Mouse (Mus musculus) CD8-positive naive resting alpha-beta T cell, adult 2 months (primary cell): Measurements from ENCODE around the gene Schip1.

Experiments used
- DNase-seq, 2 experiments: peaks; one replicate each; pipeline ENCODE4 v3.0.0; 2022; ENCODE audit warnings: low read depth in 2 of 2, low spot score in 2 of 2

The Schip1 gene

DNA sequence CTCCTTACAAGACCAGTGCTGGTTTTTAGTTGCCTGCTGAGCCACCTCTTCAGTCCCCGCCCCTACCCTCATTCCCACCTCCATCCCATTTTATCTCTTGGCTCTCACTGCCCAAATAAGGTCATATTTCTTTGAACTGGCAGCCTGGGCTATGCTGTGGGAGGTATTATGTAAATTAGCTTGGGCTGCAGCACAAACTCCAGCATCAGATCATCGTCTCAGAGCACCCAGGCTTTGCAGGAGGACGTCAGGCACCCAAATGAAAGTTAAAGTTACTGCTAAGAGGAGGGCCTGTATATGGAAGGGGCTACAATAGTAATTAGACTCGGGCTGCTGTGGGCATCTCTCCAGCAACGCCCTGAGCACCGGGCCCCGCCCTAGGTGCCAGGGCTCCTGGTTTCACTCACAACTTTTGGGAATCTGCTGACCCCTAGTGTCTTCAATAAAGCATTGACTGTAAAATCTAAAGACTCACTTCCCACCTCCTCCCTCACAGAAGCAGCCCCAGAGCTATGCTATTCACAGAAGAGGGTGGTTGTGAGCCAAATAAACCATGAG, 478.4 kb downstream of the Schip1 start:
- DNase-seq, result no peak

DNA sequence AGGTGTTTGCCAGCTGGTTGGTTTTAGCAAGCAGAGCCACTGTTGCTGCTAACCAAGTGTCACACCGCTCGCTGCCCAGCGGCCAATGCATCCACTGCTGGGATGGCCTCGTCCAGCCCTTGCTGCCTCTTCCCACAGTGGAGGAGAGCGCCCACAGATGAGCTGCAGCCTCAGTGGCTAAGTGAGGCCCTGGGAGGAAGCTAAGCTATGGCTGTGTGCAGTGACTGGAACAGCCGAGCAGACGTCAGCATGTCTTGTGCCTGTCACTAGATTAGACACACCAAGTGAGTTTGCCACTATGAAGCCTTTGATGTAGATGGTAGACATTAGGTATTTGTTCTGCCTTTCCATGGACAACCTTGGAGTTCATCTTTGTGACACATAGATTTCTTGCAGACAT, 480.2 kb downstream of the Schip1 start:
- DNase-seq, result no peak

DNA sequence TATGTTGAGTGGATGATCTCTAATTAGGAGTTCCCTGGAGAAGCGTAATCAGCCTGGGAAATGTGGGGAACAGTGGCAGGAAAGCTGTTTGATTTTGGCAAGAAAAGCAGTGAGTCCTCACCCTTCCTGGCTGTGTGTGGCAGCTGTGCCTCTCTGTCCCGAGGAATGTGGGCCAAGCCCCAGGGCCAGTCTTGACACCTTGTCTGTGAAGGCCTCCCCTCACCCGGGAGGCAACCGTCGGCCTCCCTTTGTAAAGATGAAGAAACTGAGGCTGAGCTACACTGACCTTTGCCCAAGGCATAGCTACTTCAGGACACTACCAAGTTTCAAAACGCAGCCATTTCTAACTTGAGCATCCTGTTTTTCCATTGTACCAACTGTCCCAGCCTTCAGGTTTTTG, 481.3 kb downstream of the Schip1 start:
- DNase-seq, result no peak

DNA sequence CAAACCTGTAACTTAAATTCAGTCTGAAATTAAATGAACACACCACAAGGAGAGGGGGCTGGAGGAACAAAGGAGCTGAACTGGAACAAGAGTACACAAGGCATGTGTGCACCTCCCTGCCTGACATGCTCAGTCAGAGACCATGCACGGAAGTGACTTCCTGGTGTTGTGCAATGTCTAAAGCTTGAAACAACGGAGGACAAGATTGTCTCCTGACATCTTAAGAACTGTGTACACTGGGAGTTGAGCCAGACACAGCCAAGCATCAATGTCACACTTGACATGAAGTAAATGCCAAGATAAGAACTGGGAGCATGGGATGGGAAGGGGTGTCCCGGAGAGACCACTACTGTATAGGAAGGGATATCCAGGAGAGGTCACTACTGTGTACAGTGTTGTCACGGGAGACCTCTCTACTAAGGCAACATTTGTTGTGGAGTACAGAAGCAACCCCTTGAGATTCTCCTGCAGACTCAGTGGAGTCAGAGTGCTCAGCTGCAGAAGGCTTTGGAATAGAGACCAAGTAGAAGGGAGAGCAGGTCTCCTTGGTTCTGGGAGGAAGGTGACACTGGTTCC, 490.6 kb downstream of the Schip1 start:
- DNase-seq, result no peak

DNA sequence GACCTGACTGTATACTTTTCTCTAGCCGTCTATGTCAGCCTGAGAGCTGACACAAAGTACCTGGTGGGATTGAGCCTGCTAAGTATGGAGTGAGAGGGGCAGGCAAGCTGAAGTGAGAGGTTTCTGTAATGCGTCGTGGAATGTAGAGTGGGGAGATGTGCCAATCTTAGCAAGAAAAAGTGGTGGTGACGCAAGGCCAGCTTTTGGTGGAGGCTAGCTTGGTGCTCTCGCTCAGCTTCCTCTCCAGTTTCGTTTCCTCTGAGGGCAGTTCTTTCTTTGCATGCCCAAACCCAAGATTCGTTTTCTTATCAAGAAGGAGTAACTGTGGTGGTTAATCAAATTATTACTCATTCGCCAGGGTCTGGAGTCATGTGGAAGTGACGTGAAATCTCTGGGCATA, 492.3 kb downstream of the Schip1 start:
- DNase-seq, result no peak

DNA sequence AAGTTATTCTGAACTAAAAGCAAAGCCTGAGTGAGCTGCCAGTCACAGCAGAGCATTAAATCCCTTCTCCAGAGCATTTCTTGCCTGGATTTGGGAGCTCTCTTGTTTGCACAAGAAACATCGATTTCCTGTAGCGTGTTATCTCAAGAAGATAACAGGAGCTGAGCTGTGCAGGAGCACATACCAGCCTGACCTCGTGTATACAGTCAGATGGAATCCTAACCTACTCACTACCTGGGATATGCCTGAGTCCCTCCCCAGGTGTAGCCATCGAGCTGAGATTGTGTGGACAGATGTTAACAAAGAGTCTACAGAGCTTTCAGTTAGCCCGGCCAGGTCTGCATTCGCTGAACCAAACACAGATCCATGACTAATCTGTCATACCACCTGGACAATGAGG, 494.1 kb downstream of the Schip1 start:
- no peak for DNase-seq

DNA sequence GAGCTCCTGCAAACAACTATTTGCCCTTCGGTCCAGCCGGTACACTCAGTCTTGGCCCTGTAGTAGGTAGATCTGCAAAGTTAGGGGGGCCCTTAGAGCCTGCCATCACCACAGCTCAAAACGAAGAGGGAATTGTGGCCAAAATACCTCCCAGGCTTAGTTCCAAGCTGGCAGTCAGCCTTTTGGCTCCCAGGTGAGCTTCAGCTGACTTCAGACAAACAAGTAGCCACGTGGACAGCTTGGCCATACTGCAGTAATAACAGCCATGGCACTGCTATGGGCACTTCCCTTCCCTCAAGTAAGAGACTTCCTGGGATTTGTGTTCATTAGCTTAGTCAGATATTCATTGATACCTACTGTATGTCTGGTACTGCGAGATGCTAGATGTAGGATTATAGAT, 495.5 kb downstream of the Schip1 start:
- no peak for DNase-seq

DNA sequence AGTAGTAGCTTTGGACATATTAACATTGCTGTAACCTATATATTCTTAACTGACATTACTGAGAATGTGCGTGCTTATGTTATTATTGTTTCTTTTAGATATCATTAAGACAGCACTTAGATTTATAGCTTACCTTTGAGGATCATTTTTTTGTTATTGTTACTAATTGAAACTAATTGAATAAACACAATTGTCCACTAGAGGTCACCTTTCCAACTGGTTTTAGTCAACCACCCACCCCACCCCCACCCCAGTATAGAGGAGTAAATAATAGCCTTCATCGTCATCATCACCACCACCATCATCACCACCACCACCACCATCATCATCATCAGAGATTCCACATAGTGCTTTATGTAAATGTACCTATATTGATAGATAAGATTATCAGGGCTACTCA, 498.2 kb downstream of the Schip1 start:
- DNase-seq, result no peak

DNA sequence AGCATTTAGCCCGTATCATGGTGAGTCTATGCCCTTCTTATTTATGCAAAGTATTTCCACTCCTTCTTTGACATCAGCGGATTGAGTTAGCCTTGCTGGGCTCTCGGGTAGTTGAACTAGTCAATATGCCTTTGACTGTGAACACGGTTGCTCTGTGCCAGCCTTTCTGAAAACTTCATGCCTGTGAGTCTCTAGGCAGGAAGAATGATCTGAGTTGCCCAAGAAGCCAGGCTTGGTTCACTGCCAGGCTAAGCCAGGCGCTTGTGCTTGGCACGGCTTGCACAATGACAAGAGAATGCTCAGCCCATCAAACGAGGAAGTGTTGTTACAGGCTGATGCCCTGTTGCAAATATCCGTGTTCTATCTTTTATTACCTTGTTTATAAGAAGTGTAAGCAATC, 499.3 kb downstream of the Schip1 start:
- no peak for DNase-seq

DNA sequence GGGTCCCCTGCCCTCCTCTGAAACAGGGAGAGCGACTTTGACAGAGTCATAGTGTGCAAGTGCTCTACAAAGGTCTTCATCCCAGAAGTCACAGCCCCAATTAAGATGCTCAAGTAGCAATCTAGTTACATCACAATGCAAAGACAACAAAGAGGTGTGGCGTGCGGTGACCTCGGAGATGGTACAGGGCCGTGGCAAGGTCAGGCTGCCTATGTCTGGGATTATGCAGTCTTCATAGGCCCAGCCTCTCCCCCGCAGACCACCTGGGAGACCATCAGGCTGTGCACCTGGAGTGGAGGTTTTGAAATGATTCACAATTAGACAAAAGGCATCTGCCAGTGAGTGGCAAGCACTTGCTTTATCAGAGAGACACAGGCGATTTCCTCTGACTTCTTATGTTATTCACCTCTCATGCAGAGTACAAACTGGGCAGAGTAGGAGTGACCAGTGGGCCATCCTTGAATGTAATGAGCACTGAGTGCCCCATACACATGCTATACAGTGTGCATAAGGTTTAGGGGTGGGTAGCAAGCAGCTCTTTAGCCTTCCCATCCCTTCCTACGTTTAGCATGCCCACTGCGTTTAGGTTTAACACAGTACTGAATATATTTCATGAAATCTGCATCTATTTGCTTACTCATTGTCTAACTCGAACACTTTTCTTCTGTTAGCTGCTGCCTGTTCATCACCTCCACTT, 500.5 kb downstream of the Schip1 start:
- DNase-seq, result no peak

DNA sequence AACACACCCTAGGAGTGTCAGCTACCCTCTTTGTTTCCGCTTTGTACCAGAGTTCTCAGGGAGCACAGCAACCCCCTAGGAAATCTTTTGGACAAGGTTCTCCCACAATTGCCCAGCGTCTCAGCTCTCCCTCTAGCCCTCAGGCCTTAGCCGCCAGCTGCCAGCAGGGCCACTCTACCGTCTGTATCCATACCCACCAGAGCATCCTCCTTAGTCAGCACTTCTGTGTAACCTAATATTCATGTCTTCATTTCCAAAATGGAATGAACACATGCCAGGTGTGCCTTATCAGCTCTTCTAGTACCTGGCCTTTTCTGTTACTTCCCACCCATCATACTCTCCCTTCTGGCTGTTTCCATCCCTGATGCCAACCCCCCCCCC, 501.1 kb downstream of the Schip1 start:
- no peak for DNase-seq

DNA sequence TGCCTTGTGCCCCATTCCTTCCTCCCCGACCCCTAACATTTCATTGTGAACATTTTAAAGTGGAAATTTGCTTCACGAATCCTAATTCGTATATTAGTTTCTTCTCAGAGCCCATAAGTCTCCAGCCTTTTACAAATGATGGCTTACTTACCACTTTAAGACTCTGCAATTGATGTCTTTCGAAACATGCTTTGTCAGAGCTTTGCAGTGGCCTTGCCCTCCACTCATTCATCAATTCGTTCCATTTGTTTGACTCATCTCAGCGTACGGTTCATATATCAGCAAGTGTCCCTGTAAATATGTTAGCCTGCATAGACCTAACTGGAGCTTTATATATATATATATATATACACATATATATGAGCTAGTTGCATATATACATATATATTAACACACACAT, 503.0 kb downstream of the Schip1 start:
- no peak for DNase-seq

DNA sequence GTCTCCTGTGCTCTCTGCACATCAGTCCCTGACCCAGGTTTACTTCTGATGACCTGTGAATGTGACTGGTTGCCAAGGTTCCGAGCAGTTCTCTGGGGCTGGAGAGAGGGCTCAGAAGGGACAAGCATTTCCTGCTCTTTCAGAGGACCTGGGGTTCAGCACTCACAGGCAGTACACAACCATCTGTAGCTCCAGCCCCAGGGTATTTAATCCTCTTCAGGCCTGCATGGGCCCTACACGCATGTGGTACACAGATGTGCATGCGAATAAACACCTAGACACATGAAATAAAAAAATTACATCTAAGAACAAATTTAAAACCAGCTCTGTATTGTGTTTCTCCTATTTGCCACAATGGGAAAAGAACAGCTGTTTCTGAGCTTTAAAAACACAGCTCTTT, 503.5 kb downstream of the Schip1 start:
- DNase-seq, result no peak

DNA sequence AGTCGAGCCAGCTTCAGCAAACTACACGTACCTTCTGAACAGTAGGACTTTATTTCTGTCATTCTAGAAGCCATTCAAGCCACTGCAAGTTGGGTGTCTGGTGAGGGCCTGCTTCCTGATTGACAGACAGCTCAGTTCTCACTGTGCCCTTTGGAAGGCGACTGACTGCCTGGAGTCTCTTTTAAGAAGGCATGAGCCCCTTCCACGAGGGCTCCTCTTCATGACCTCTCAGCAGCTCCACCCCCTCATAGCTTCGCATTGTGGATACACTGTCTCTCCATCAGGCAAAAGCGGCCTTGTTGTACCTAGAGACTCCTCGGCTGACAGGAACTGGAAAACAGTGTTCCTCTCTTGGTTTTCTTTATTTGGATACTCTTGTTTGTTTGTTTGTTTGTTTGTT, 504.1 kb downstream of the Schip1 start:
- no peak for DNase-seq

DNA sequence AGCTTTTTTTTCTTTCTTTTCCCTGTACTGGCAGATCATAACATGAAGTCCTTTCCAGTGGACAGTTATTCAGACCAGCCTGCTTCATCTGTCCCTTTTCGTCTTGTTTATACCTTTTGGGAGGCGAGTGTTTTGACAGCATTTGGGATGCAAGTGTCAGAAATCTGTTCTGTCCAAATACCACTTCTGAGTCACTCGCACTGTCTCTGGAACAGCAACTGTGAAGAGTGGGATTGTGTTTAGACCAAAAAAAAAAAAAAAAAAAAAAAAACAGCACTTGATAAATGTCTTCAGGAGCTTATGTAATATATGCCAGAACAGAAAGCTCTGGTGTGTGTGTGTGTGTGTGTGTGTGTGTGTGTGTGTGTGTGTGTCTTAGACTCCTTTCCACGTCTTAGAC, 505.7 kb downstream of the Schip1 start:
- no peak for DNase-seq

DNA sequence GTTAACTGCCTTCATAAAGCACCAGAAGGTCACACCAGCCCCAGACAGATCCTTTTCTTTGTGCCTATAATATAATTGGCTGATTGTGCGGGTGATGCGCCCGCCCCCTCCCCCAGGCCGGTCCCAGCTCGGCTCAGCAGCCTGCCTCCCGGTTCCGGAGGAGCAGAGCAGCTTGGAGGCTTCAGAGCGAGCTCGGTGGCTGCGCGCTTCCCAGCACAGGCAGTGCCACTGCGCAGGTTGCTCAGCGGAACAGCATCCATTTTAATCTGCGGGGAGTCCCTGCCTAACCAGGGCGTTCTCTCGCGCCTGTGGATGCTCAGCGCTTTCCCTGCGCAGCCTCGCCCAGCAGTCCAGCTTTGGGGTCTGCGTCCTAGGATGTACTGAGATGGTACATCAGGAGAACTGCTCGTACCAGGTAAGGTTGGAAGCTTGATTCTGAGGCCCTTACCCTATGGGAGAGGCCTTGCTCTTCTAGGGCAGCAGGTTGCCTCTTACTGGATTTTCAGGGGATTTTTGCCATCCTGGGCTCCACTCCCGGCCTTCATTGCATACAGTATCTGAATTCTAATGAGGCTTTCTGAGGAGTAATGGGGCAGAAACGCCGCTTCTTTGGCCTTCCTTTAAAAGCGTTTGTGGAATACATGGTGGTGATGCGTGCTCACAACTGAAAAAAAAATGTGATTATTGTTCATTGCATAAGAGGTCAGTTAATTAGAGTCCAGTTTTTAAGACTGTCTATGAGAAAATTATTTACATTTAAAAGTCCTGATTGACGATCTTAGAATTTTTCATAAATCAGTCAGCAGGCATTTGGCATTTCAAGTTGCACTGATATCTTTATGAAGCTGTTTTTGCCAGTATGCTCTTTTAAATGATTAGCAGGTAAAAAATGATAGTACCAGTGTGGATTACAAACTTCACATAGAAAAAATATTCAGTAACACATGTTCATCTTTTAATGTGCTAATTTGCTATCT, 507.9 kb downstream of the Schip1 start:
- no peak for DNase-seq

DNA sequence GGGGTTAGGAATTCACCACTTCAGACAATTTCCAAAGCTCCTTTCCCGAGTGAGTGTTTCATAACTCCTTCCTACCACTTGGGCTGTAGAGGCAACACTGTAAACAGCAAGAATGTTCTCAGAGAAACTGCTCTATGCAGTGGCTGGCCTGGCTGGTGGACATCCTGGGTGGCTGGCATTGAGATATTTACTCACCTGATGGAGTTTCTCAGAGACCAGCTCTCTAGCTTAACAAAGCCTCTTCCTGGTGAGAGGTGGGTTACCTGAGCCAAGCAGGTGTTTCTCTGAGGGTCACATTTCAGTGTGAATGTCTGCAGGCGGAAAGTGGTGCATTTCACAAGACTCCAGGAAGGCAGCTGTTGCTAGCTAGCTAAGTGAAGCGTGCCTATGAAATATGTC, 508.6 kb downstream of the Schip1 start:
- no peak for DNase-seq

DNA sequence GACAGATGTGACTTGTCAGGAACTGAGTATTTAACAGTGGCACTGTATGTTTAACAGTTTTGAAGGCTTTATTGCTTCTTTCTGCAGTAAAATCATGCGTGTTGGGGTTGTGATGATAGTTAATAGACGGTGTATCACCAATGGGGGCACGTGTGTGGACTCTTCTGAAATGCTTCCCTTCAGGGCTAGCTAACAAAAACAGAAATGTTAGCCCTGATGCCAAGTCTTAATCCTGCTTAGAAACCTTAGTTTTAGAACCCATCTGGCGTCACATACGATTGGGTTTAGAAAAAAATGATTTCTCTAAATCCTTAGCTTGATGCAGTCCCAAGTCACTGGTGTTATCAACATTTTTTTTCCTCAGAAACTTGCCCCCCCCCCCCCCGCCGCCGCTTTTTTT, 509.5 kb downstream of the Schip1 start:
- no peak for DNase-seq

DNA sequence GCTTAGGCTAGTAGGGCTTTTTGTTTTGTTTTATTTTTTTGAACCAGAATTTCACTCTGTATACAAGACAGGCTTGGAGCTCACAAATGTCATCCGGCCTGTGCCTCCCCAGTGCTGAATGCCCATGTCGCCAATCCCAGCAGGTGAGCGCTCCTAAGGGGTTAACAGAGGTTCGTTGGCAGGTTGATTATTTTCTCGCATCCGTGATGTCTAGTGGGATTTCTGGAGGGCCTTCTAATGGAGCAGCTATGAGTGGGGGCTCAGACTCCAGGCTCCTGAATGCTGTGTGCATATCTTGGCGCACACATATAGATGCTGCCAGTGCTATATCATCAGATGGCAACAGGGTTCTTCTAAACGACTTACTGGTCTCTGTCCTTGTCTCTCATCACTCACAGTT, 510.0 kb downstream of the Schip1 start:
- no peak for DNase-seq

DNA sequence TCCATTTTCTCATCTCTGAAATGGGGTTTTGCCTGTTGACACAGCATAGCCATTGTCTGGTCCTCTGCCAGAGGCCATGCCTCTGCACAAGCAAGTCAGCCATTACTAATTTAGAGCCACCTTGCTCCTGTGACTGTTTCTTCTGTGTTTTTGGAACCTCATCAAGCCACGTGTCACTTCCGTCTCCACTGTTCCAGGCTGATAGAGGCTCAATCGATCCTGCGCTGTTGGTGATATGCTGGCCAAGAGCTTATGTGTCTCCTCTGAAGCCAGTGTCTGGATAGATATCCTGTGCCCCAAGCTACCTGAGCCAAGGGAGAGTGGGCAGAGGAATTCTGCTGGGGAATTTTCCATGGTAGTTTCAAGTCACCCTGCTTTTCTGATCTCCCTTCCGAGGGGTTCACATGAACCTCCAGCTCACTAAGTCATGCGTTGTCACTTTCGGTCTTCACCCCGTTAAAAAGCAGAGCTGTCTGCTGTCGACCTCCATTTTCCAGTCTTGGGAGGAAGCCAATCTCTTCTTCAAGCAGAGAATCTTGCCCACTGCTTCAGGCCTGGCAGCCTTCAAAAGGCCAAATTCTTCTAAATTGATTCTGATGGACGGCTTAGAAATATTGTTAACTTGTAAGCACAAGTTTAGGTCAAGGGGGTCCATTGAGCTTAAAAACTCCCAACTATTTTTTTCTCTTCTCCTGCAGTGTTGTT, 511.2 kb downstream of the Schip1 start:
- DNase-seq, result no peak

DNA sequence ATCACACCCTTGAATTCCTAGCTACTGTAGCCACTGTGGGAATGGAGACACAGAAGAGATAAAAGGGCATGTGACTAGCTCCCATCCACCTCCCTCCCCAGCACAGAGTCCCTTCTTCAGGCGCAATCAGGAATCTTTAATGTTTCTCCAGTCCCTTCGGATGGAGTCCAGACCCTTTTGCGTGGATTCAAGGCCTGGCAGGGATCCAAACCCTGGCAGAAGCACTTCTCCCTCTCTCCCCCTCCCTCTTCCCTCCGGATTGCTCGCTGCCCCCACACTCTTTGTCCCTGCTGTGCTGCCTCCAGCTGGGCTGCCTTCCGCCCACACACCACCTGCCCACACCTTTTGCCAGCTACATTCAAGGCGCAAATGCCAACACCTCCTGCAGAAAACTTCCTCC, 511.8 kb downstream of the Schip1 start:
- DNase-seq, result no peak
